Mouse (Mus musculus) liver, embryonic 16.5 days (tissue): ENCODE results near the gene Ndufa7. TPM values are rescaled to one million over a fixed set of nuclear protein-coding genes. Genes with fewer than 3 reads are reported as not detected.

Experiments
- ATAC-seq: fragments of 200-750 bp; cut with Nextera tagmentation; 2 replicates; pipeline ENCODE4 v1.8.0; 2017; ENCODE audit warnings: low read depth, mild to moderate bottlenecking, moderate number of reproducible peaks, moderate library complexity
- H3K27ac ChIP-seq: fragments of 300-500 bp; sonication (generic); 2 replicates; pipeline ENCODE4 v1.5.1; 2014; ENCODE audit warnings: mild to moderate bottlenecking, low read length
- H3K27me3 ChIP-seq: fragments of 300-500 bp; sonication (generic); 2 replicates; pipeline ENCODE4 v1.6.1; 2014; ENCODE audit warnings: low read depth, low read length, mixed read lengths; ENCODE audit not compliant: control insufficient read depth, insufficient read depth
- H3K36me3 ChIP-seq: fragments of 300-500 bp; sonication (generic); 2 replicates; pipeline ENCODE4 v1.6.1; 2014; ENCODE audit warnings: mild to moderate bottlenecking; ENCODE audit not compliant: control insufficient read depth, insufficient read depth
- H3K4me1 ChIP-seq: fragments of 300-500 bp; sonication (generic); 2 replicates; pipeline ENCODE4 v1.6.1; 2014; ENCODE audit warnings: low read depth, low read length, mixed read lengths; ENCODE audit not compliant: control insufficient read depth
- H3K4me2 ChIP-seq: fragments of 300-500 bp; sonication (generic); 2 replicates; pipeline ENCODE4 v1.6.1; 2014; ENCODE audit warnings: low read depth, low read length, mixed read lengths
- H3K4me3 ChIP-seq: fragments of 300-500 bp; sonication (generic); 2 replicates; pipeline ENCODE4 v1.5.1; 2014; ENCODE audit warnings: low read depth, mild to moderate bottlenecking, low read length
- H3K9ac ChIP-seq: fragments of 300-500 bp; sonication (generic); 2 replicates; pipeline ENCODE4 v1.6.1; 2014; ENCODE audit warnings: low read depth, low read length
- H3K9me3 ChIP-seq: fragments of 300-500 bp; sonication (generic); replicated peaks from 2 replicates; pipeline ENCODE4 v1.6.1; 2016; ENCODE audit warnings: low read length; ENCODE audit not compliant: control insufficient read depth
- WGBS: fragments of 180-500 bp; shearing (Covaris S2); extraction: QIAGEN DNeasy Blood & Tissue Kit; methylation state at CpG from one replicate; pipeline ENCODE4 v1.1.7; 2014; ENCODE audit not compliant: insufficient replicate concordance; 5-methylcytosine and 5-hydroxymethylcytosine counted together
- polyA plus RNA-seq: library from polyadenylated mRNA; unstranded; fragments of >200 nt; fragmentation: Nextera tagmentation; extraction: Ambion mirVana; gene quantifications from 2 replicates; pipeline ENCODE4 v1.2.1, GENCODE M21; 2015

Ndufa7 gene
- 243 and 245 TPM in 2 replicates for polyA plus RNA-seq

DNA sequence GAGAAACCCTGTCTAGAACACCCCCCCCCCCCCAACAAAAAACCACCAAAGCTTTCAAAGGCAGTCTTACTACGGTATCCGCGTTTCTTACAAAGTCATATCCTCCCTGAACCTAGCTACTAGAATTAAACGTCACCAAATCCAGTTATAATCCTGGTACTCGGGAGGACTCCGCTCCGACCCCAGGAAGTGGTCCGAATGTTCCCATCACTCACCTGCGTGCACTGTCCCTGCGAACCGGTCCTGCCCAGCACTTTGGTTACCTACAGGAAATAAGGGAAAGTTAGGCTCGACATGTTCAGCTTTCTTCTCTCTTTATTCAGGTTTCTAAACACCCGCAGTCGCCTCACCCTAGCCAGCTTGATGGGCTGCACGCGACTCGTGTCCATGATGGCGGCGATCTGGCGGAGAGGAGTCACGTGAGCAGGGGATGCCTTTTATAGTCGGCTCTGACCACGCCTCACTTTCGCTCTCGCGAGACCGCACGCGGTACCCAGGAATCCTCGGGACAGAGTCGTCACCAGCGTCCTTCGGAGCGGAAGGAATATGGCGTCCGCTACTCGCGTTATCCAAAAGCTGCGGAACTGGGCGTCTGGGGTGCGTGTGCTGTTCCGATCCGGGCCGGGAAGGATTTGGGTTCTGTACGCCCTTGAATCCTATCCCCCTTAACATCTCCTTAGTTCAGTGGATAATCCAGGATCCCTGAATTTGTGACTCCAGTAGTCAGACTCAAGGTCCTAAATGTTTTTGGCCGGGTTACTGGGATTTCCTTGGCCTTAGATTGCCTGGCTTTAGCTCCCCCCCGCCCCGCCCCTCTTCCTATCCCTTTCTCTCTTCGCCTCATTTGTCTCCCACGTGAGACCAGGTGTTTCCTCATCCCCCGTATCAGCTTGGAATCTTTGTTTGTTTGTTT lies at the start of gene Ndufa7, which contains the start of gene Rps28:
Ndufa7 (plus strand) TSS at position 489 of the 913 bp plus-strand sequence.
Rps28 (minus strand) TSS at position 479 of the 913 bp plus-strand sequence.
- Histone ChIP-seq H3K9me3 (no peaks in the 10 kb centered on the region), H3K4me2 (peak within 1 kb of the TSS; percentile 84), H3K9ac (peak within 1 kb of the TSS; percentile 84), H3K27me3 (no peaks in the 10 kb centered on the region), H3K4me3 (peak within 1 kb of the TSS; percentile 87), H3K27ac (peak within 1 kb of the TSS; percentile 84), H3K4me1 (peaks cover 36% of the 10 kb centered on the region), H3K36me3 (peaks cover 28% of the 10 kb centered on the region)
- ATAC-seq: peak; percentile 91
- WGBS: under 1% methylated on average over 51 of the region's 51 CpGs

DNA sequence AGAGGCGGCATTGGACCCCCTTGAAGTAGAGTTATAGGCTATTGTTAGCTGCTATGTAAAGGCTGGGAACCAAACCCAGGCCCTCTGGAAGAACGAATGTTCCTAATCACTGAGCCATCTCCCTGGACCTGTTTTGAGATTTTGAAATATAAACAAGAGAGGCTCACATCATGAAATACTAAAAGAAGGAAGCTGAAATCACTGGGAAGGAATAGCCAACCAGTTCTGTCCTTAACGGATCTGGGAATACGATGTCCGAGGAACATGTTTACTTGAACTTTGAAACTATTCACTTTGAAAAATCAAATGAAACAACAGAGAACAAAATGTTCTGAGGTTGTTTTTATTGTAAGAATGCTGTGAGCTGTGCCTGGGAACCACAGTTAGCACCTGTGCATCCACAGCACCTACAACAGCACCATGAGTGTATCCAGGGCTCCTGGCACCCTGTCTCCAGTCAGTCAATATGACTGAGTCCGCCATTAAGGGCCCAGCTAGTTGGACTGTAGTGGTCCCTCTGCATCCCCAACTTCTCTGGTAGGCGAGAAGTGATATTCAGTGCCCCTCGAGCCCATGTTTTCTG lies 49.7 kb upstream of the Ndufa7 start:
- H3K4me1 ChIP-seq: peaks cover 9% of the 10 kb centered on the region
- peaks cover 3% of the 10 kb centered on the region; the same call in 1 of the 2 replicates for H3K36me3 ChIP-seq
- no peaks in the 10 kb centered on the region for H3K9me3 ChIP-seq
- no peak overlapping the region for H3K4me3 ChIP-seq
- H3K9ac ChIP-seq: no peak overlapping the region
- ATAC-seq: no peak
- no peak overlapping the region for H3K4me2 ChIP-seq
- no peaks in the 10 kb centered on the region for H3K27me3 ChIP-seq
- H3K27ac ChIP-seq: peak overlapping the region; percentile 48
- WGBS: 67% methylated on average over 8 of the region's 8 CpGs

DNA sequence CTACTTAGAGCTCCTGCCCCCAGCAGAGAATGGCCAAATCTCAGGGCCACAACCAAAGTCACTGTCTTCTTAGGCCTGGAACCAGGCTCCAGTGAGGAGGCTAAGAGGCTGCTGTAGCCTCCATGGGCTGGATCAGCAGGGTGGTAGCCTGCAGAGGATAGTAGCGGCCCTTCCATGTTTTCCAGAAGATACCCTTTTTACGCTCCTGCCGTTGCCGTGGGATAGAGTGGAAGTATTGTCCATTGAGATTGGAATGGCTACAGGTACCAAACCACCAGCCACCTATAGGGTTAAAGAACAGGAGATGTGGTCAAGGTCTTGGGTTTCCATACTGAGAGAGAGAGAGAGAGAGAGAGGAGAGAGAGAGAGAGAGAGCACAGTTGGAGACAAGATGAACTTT lies 49.1 kb upstream of the Ndufa7 start:
- no peaks in the 10 kb centered on the region for H3K27me3 ChIP-seq
- H3K9ac ChIP-seq: no peak overlapping the region
- H3K4me3 ChIP-seq: no peak overlapping the region
- H3K36me3 ChIP-seq: peaks cover 3% of the 10 kb centered on the region; the same call in 1 of the 2 replicates
- H3K4me1 ChIP-seq: peaks cover 15% of the 10 kb centered on the region
- H3K9me3 ChIP-seq: no peaks in the 10 kb centered on the region
- peak overlapping the region; percentile 48 for H3K27ac ChIP-seq
- ATAC-seq: no peak
- H3K4me2 ChIP-seq: no peak overlapping the region
- 81% methylated on average over 4 of the region's 4 CpGs for WGBS

DNA sequence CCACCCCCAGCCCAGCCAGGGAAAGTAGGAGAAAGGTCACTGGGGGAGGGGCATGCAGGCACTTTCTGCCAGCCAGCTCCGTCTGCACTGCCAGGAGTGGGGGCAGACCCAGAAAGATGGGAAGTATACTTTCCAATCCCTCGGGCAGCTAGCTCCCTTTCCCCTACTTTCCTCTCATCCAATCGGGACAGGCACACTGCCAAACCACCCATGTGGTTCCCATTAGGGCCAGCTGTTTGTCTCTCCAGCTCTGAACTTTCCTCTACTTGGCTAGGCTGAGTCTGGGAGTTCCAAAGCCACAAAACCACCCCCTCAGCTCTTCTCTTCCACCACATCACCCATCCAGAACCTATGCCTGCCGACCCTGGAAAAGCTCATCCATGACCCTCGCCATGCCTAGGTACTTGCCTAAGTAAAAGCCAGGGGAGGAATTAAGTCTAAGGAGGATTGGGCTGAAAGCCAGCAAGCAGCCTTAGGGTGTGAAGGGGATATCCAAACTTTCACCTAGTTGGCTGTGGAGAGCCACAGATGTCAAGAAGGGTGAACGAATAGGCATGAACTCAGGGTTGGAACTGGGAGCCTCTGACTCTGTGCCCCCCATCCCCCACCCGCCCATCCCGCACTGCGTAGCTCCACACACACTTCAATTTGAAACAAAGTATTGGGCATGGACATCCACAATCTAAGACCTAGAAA lies 45.0 kb upstream of the Ndufa7 start:
- H3K9ac ChIP-seq: no peak overlapping the region; the same call in 1 of the 2 replicates
- peaks cover 3% of the 10 kb centered on the region; the same call in 1 of the 2 replicates for H3K36me3 ChIP-seq
- H3K27ac ChIP-seq: peak overlapping the region; percentile 79
- peak; percentile 74 for ATAC-seq
- H3K27me3 ChIP-seq: no peaks in the 10 kb centered on the region
- no peaks in the 10 kb centered on the region for H3K9me3 ChIP-seq
- H3K4me2 ChIP-seq: peak overlapping the region; percentile 83
- 47% methylated on average over 9 of the region's 9 CpGs for WGBS
- H3K4me1 ChIP-seq: peaks cover 37% of the 10 kb centered on the region
- peak overlapping the region; percentile 64 for H3K4me3 ChIP-seq

DNA sequence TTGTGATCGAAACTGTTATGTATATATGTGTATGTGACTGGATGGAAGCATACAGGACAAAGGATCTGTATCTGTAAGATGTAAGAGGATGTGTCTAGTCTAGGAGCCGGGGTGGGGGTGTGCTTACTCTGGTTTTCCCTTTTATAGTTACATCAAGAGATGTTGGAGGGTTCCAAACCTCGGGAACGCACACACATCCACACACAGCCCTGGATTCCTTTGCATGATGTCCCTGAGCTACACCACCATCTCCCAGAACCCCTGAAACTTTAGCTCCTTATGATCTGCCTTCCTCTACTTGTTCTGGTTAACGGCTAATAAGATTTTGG lies 44.4 kb upstream of the Ndufa7 start:
- Histone ChIP-seq H3K4me3 (peak overlapping the region; percentile 64), H3K9me3 (no peaks in the 10 kb centered on the region), H3K27me3 (no peaks in the 10 kb centered on the region), H3K4me1 (peaks cover 37% of the 10 kb centered on the region), H3K36me3 (peaks cover 3% of the 10 kb centered on the region; the same call in 1 of the 2 replicates), H3K9ac (no peak overlapping the region; the same call in 1 of the 2 replicates), H3K27ac (peak overlapping the region; percentile 75), H3K4me2 (peak overlapping the region; percentile 83)
- no peak for ATAC-seq
- 61% methylated on average over 5 of the region's 5 CpGs for WGBS

DNA sequence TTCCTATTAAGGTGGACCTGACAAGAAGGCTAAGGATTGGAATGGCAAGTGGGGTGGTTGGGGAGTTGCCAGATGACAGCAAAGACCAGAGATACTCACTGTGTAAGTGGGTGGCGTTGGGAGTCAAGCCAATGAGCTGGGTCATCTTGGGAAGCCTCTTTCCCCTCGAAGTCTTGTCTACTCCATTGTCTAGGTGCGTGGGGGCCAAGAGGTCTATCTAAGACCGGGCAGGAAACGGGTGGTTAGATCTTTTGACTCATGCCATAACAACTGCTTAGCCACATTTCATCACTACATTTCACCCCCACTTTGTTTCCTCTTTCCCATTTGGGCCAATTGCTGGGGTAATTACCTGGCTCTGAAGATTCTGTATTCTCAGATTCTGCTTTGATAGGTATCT lies 43.9 kb upstream of the Ndufa7 start:
- peak overlapping the region; percentile 75 for H3K27ac ChIP-seq
- H3K36me3 ChIP-seq: peaks cover 3% of the 10 kb centered on the region; the same call in 1 of the 2 replicates
- WGBS: 6% methylated on average over 5 of the region's 5 CpGs
- peaks cover 37% of the 10 kb centered on the region for H3K4me1 ChIP-seq
- H3K4me2 ChIP-seq: peak overlapping the region; percentile 83
- H3K9me3 ChIP-seq: no peaks in the 10 kb centered on the region
- peak overlapping the region; percentile 64 for H3K4me3 ChIP-seq
- peak overlapping the region; percentile 64 for H3K9ac ChIP-seq
- no peak for ATAC-seq
- no peaks in the 10 kb centered on the region for H3K27me3 ChIP-seq

DNA sequence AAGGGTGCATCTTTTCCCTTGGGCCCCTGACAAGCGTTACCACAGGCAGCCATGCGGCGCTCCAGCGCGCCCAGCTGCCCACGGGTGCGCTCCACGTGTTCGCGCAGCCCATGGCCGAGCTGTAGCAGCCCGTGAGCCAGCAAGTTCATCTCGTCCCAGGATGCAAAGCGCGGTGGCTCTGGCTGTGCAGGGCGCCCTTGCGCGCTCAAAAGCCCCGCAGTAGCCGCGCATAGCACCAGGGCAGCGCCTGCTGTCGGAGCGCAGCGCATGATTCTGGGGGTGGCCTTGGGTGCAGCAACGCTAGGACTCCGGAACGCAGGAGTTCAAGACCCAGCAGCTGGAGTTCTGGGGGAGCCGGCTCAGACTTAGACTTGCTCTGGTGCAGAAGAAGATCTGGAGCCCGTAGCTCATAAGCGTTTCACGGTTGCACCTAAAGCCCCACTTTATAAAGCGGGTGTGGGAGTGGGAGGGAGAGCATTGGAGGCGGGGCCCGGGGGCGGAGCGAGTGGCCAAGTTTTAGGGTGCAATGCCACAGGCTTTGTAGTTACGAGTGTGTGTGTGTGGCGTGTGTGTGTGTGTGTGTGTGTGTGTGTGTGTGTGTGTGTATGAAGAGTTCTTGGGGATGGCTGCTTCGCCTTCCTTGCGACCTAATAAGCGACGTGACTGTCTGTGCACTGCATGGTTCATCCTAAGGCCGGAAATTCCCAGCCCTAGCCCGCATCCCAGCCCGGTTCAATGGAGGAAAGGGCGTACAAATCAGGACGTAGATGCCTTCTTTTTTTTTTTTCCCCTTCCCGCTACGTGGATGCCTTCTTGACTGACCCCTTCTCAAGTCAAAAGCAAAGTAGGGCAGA lies 43.0 kb upstream of the Ndufa7 start, which contains the start of gene Angptl4:
Angptl4 (minus strand) TSS at position 707 of the 854 bp plus-strand sequence.
- peaks cover 37% of the 10 kb centered on the region for H3K4me1 ChIP-seq
- no peaks in the 10 kb centered on the region for H3K9me3 ChIP-seq
- no peaks in the 10 kb centered on the region for H3K27me3 ChIP-seq
- peak within 1 kb of the TSS; percentile 64 for H3K4me3 ChIP-seq
- peak within 1 kb of the TSS; percentile 83 for H3K4me2 ChIP-seq
- peaks cover 3% of the 10 kb centered on the region; the same call in 1 of the 2 replicates for H3K36me3 ChIP-seq
- H3K27ac ChIP-seq: peak within 1 kb of the TSS; percentile 75
- peak within 1 kb of the TSS; percentile 64 for H3K9ac ChIP-seq
- ATAC-seq: peak; percentile 74
- WGBS: under 1% methylated on average over 50 of the region's 50 CpGs

DNA sequence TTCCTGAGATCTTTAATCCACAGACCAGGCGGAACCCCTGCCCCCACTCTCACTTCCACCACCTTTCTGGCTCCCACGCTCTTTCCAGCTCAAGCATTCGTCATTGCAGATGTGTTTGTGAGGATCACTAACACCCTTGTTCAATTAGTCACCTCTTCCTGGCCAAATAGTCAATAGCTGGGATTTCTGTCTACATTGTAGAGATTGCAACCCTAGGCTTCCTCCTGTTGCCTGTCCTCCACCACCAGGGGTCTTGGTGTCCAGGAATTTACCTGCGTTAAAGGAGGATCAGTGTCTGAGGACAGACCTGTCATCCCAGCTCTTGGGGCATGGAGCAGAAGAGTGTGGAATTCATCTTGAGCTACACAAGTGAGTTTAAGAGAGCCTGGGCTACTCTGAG lies 42.3 kb upstream of the Ndufa7 start:
- peak overlapping the region; percentile 83 for H3K4me2 ChIP-seq
- no peak for ATAC-seq
- H3K9me3 ChIP-seq: no peaks in the 10 kb centered on the region
- 38% methylated on average over 4 of the region's 4 CpGs for WGBS
- peak overlapping the region; percentile 16; the same call in 1 of the 2 replicates for H3K27ac ChIP-seq
- H3K36me3 ChIP-seq: peaks cover 3% of the 10 kb centered on the region; the same call in 1 of the 2 replicates
- H3K27me3 ChIP-seq: no peaks in the 10 kb centered on the region
- H3K4me3 ChIP-seq: peak overlapping the region; percentile 64
- peak overlapping the region; percentile 64; the same call in 1 of the 2 replicates for H3K9ac ChIP-seq
- peaks cover 37% of the 10 kb centered on the region for H3K4me1 ChIP-seq
